Mouse (Mus musculus) bone marrow, adult 2 months (tissue): ENCODE results near the gene Tubgcp2.

Experiments
- CTCF ChIP-seq: fragments of 200-500 bp; IDR thresholded peaks from 2 replicates; pipeline ENCODE4 v1.5.1; 2011; ENCODE audit warnings: low read length, control low read depth; ENCODE audit not compliant: control insufficient read depth, insufficient read depth
- POLR2A ChIP-seq: fragments of 200-500 bp; IDR thresholded peaks from 2 replicates; pipeline ENCODE4 v1.6.1; 2011; ENCODE audit warnings: low read depth, mild to moderate bottlenecking, control low read depth, low read length, borderline replicate concordance; ENCODE audit not compliant: control insufficient read depth

GRCm38 (mm10) chr7:140036281-140037170, at the start of gene Tubgcp2, which contains the start of gene Zfp511:
- TF ChIP-seq CTCF (no peak), POLR2A (peak; percentile 59; the same call in 1 of the 2 replicates)
